Mouse (Mus musculus): ENCODE measurements around the gene Cd79b. TPM values are rescaled to one million over a fixed set of nuclear protein-coding genes. Genes with fewer than 3 reads are reported as not detected.

Gene Cd79b
- polyA plus RNA-seq, 1 experiment from 2014 or later, result 1.8 TPM

- DNase-seq (ENCODE audit: low spot score, missing footprints) (no peak), ATAC-seq (ENCODE audit: low FRiP score) (no peak)
- Histone ChIP-seq H3K4me2 (no peak overlapping the region), H3K9ac (ENCODE audit: low read length) (no peak overlapping the region), H3K4me3 (ENCODE audit: low read depth, low read length) (no peak overlapping the region), H3K27me3 (ENCODE audit: control insufficient read depth, insufficient read depth, low read length) (no peaks in the 10 kb centered on the region), H3K4me1 (ENCODE audit: control insufficient read depth, insufficient read depth, low read length) (peaks cover 8% of the 10 kb centered on the region), H3K9me3 (ENCODE audit: control insufficient read depth, low read length) (no peaks in the 10 kb centered on the region), H3K36me3 (ENCODE audit: control insufficient read depth, insufficient read depth, low read length) (peaks cover 46% of the 10 kb centered on the region), H3K27ac (ENCODE audit: low read depth, low read length) (no peak overlapping the region)
- 95% methylated on average over 10 of the region's 10 CpGs for WGBS
These were observed 48.1 kb downstream of the Cd79b start for GRCm38 (mm10) chr11:106266431-106266830.

- H3K36me3 ChIP-seq (ENCODE audit: control insufficient read depth, insufficient read depth, low read length), result peaks cover 53% of the 10 kb centered on the region
- no peak overlapping the region for H3K9ac ChIP-seq (ENCODE audit: low read length)
- no peak overlapping the region for H3K4me3 ChIP-seq (ENCODE audit: low read depth, low read length)
- 0 out of 2 replicates have a peak, but pooled peaks cover 3% of the 10 kb centered on the region for H3K4me1 ChIP-seq (ENCODE audit: control insufficient read depth, insufficient read depth, low read length)
- H3K27ac ChIP-seq (ENCODE audit: low read depth, low read length), result no peak overlapping the region
- no peak for ATAC-seq (ENCODE audit: low FRiP score)
- no peak overlapping the region for H3K4me2 ChIP-seq
- H3K9me3 ChIP-seq (ENCODE audit: control insufficient read depth, low read length), result no peaks in the 10 kb centered on the region
- no peak for DNase-seq (ENCODE audit: low spot score, missing footprints)
- H3K27me3 ChIP-seq (ENCODE audit: control insufficient read depth, insufficient read depth, low read length), result no peaks in the 10 kb centered on the region
- WGBS, result 95% methylated on average over 4 of the region's 4 CpGs
These were observed 49.0 kb downstream of the Cd79b start for GRCm38 (mm10) chr11:106265570-106265969.

GRCm38 (mm10) chr11:106264988-106265387 is 49.6 kb downstream of the Cd79b start:
- Histone ChIP-seq H3K27ac (ENCODE audit: low read depth, low read length) (no peak overlapping the region), H3K27me3 (ENCODE audit: control insufficient read depth, insufficient read depth, low read length) (no peaks in the 10 kb centered on the region), H3K4me1 (ENCODE audit: control insufficient read depth, insufficient read depth, low read length) (0 out of 2 replicates have a peak, but pooled peaks cover 3% of the 10 kb centered on the region), H3K4me2 (no peak overlapping the region), H3K4me3 (ENCODE audit: low read depth, low read length) (no peak overlapping the region), H3K9me3 (ENCODE audit: control insufficient read depth, low read length) (no peaks in the 10 kb centered on the region), H3K9ac (ENCODE audit: low read length) (no peak overlapping the region), H3K36me3 (ENCODE audit: control insufficient read depth, insufficient read depth, low read length) (peaks cover 53% of the 10 kb centered on the region)
- 96% methylated on average over 15 of the region's 15 CpGs for WGBS
- ATAC-seq (ENCODE audit: low FRiP score) (no peak), DNase-seq (ENCODE audit: low spot score, missing footprints) (no peak)

GRCm38 (mm10) chr11:106263963-106264362 is 50.6 kb downstream of the Cd79b start:
- Histone ChIP-seq H3K4me3 (ENCODE audit: low read depth, low read length) (no peak overlapping the region), H3K27ac (ENCODE audit: low read depth, low read length) (no peak overlapping the region), H3K36me3 (ENCODE audit: control insufficient read depth, insufficient read depth, low read length) (peaks cover 54% of the 10 kb centered on the region), H3K4me2 (no peak overlapping the region), H3K4me1 (ENCODE audit: control insufficient read depth, insufficient read depth, low read length) (0 out of 2 replicates have a peak, but pooled peaks cover 3% of the 10 kb centered on the region), H3K9me3 (ENCODE audit: control insufficient read depth, low read length) (no peaks in the 10 kb centered on the region), H3K27me3 (ENCODE audit: control insufficient read depth, insufficient read depth, low read length) (no peaks in the 10 kb centered on the region), H3K9ac (ENCODE audit: low read length) (no peak overlapping the region)
- WGBS, result 96% methylated on average over 9 of the region's 9 CpGs
- DNase-seq (ENCODE audit: low spot score, missing footprints) (no peak), ATAC-seq (ENCODE audit: low FRiP score) (no peak)

Other genes starting within 250 kb of the Cd79b start
- 10.5 and 11.1 TPM in 2 replicates for gene Taco1, start 248.7 kb downstream of the Cd79b start, polyA plus RNA-seq (2014; fragmentation: Nextera tagmentation; extraction: Ambion mirVana)
- 14.9 and 16.8 TPM in 2 replicates for gene Map3k3, start 230.1 kb downstream of the Cd79b start, polyA plus RNA-seq (2014; fragmentation: Nextera tagmentation; extraction: Ambion mirVana)
- not detected in 2 replicates for gene Gm10840, start 153.9 kb downstream of the Cd79b start, polyA plus RNA-seq (2014; fragmentation: Nextera tagmentation; extraction: Ambion mirVana)
- 301 and 308 TPM in 2 replicates for gene Limd2, start 153.9 kb downstream of the Cd79b start, polyA plus RNA-seq (2014; fragmentation: Nextera tagmentation; extraction: Ambion mirVana)
- 38.4 and 40.5 TPM in 2 replicates for gene Strada, start 112.6 kb downstream of the Cd79b start, polyA plus RNA-seq (2014; fragmentation: Nextera tagmentation; extraction: Ambion mirVana)
- 74.1 and 76.4 TPM in 2 replicates for gene Ccdc47, start 98.4 kb downstream of the Cd79b start, polyA plus RNA-seq (2014; fragmentation: Nextera tagmentation; extraction: Ambion mirVana)
- gene Ddx42, start 97.8 kb downstream of the Cd79b start, polyA plus RNA-seq (2014; fragmentation: Nextera tagmentation; extraction: Ambion mirVana), result 105 and 110 TPM in 2 replicates
- gene Ftsj3, start 58.7 kb downstream of the Cd79b start, polyA plus RNA-seq (2014; fragmentation: Nextera tagmentation; extraction: Ambion mirVana), result 67.3 and 71.4 TPM in 2 replicates
- gene Psmc5, start 58.6 kb downstream of the Cd79b start, polyA plus RNA-seq (2014; fragmentation: Nextera tagmentation; extraction: Ambion mirVana), result 396 and 404 TPM in 2 replicates
- gene Smarcd2, start 41.8 kb downstream of the Cd79b start, polyA plus RNA-seq (2014; fragmentation: Nextera tagmentation; extraction: Ambion mirVana), result 23.0 and 26.5 TPM in 2 replicates
- gene Tcam1, start 38.1 kb downstream of the Cd79b start, polyA plus RNA-seq (2014; fragmentation: Nextera tagmentation; extraction: Ambion mirVana), result 0.04 TPM in 2 replicates
- not detected in 2 replicates for gene Gh, start 12.9 kb downstream of the Cd79b start, polyA plus RNA-seq (2014; fragmentation: Nextera tagmentation; extraction: Ambion mirVana)
- not detected in 2 replicates for gene Scn4a, start 38.5 kb upstream of the Cd79b start, polyA plus RNA-seq (2014; fragmentation: Nextera tagmentation; extraction: Ambion mirVana)
- not detected in 2 replicates for gene Prr29, start 50.7 kb upstream of the Cd79b start, polyA plus RNA-seq (2014; fragmentation: Nextera tagmentation; extraction: Ambion mirVana)
- 15.8 and 16.9 TPM in 2 replicates for gene Icam2, start 73.3 kb upstream of the Cd79b start, polyA plus RNA-seq (2014; fragmentation: Nextera tagmentation; extraction: Ambion mirVana)
- gene Ern1, start 173.1 kb upstream of the Cd79b start, polyA plus RNA-seq (2014; fragmentation: Nextera tagmentation; extraction: Ambion mirVana), result 4.6 and 5.5 TPM in 2 replicates

Measured in midbrain, embryonic 11.5 days (tissue).